Mouse (Mus musculus): Measurements from ENCODE around the gene Egr4.

The Egr4 gene

DNA sequence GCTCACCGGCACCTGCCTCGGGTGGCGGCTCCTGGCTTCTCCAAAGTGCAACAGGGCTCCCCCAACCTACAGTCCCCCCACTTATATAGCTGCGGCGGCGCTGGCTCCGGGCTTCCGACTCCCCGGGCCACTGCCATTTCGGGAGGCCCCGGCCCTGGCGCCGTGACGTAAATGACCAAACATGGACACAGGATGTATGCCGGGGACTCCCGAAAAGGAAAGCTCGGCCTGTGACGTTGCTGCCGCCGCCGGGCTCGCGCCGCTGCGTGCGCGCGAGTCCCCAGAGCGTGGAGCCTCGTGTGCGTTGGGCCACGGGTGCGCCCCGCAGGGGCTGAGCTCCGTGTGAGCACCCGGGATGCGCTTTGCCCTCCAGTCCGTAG, at the start of gene Egr4:
Egr4 (minus strand) TSS at position 59 of the 380 bp plus-strand sequence.
- ChIA-PET POLR2A (interaction anchor here in 3 of 4 experiments (0.6 to 5.2 kb wide), 19 partner anchors 8 to 323 kb away, joined by 3 to 40 read pairs (median 4); partner anchors contain the start of genes Cct7 (in 3 of the 3), Pradc1 (in 3 of the 3), Fbxo41 (in 1 of the 3) and Rab11fip5 (in 1 of the 3)), CTCF (interaction anchor here (0.5 to 1.7 kb wide), 16 partner anchors 10 to 1158 kb away, joined by 3 to 7 read pairs (median 4); partner anchors contain the start of genes Alms1 (in 1 of the 4), Cct7 (in 1 of the 4), Fbxo41 (in 1 of the 4) and Pradc1 (in 1 of the 4))

DNA sequence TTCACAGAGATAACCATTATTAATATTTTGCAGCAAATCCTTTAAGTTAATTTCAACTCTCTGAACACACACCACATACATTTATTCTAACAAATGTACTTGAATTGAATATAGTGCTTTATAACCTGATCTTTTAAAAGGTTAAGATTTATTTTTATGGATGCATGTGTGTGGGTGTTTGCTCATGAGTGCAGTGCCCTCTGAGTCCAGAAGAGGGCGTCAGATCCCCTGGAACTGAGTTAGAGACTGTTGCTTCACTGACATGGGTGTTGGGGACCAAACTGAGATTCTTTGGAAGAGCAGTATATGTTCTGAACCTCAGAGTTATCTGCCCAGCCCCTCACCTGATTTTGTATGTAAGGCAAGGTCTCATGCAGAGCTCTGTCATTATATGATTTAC, 49.0 kb upstream of the Egr4 start:
- ChIA-PET POLR2A (no interaction called here), CTCF (interaction anchor here in 1 of 4 experiments (0.7 kb wide), 1 partner anchor 11 kb away, joined by 3 read pairs; no protein-coding TSS in a partner anchor)

DNA sequence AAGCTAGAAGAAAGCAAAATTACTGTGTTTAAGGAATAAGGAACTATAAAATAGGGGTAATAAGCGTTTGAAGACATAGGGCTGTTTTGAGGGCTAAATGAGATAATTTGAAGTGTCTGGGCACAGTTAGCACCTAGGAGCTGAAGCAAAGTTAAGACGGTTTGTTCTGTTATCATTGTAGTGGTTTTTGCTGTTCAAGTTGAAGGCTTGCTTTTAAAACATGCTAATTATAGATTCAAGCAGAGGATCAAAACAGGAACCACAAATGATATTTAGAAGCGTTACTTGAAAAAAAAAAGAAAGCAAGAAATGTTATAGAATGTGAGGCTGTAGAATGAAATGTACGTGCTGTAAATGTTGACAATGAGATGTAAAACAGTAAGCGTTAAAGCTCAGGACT, 34.3 kb upstream of the Egr4 start:
- POLR2A ChIA-PET = no interaction called here
- CTCF ChIA-PET = interaction anchor here in 2 of 4 experiments (0.6 kb wide), 2 partner anchors 11 to 193 kb away, joined by 3 read pairs; no protein-coding TSS in a partner anchor

DNA sequence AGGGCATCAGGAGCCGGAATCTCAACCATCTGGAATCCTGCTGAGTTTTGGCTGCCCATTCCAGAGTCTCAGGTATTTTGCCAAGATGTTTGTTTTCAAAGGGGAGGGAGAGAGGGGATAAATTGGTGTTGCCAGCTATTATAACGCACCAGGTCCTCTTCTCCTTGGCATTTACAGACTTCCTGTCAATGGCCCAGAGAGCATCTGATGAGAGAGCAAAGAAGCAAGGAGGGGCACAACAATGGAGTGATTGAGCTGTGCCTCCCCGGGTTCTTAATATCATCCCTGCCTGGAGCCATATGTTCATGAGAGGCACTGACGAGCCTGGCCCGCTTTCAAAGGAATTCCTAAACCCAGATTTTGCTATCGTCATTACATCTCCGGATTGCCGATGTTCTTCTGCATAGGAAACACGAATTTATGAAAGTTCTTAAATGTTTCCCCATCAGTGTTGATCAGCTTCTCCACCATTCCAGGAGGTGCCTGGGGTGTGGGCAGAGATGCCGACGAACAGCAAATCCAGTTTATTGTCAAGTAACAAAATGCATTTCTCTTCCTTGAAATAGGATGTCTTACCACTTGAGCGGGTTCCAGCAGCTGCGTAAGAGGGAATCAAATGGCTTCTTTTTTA, 31.0 kb upstream of the Egr4 start:
- ChIA-PET POLR2A (interaction anchor here in 2 of 4 experiments (0.5 to 0.8 kb wide), 4 partner anchors 21 to 1695 kb away, joined by 3 to 10 read pairs (median 5); no protein-coding TSS in a partner anchor), CTCF (no interaction called here)

DNA sequence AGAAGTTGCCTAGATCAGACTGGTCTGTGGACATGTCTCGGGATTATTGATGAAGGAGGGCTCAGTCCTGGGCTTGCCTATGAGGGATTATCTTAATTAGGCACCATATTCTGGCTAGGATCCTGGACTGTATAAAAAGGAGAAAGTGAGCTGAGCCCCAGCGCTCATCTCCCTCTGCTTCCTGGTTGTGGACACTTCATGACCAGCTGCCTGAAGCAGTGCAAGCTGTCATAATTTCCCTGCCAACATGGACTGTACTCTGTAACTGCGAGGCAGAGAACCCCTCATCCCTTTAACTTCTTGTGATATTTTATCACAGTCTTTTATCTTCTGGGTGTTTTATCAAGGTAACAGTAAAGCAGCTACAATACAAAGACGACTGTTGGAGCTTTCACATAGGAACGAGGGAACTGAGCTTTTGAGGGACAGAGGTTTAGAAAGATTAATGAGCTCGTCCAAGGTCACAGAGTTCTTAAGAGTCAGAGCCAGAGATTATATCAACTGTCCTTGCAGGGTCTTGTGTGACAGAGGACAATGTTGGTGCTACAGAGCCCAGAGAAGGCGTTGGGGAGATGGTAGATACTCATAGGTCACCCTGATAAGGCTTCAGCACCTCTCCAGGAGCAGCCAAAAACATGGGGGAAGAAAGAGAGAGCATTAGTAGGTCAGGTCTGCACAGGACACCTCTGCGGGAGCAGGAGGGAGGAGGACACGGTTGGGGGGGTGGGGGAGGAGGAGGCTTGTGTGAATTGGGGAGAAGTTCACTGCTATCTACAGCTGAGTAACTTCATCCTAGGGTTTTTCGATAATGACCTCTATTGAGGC, 30.2 kb upstream of the Egr4 start:
- POLR2A ChIA-PET = interaction anchor here in 1 of 4 experiments (0.8 kb wide), 1 partner anchor 21 kb away, joined by 3 read pairs; no protein-coding TSS in a partner anchor
- CTCF ChIA-PET = interaction anchor here in 2 of 4 experiments (1.1 to 1.4 kb wide), 2 partner anchors 33 to 393 kb away, joined by 3 to 4 read pairs; no protein-coding TSS in a partner anchor

DNA sequence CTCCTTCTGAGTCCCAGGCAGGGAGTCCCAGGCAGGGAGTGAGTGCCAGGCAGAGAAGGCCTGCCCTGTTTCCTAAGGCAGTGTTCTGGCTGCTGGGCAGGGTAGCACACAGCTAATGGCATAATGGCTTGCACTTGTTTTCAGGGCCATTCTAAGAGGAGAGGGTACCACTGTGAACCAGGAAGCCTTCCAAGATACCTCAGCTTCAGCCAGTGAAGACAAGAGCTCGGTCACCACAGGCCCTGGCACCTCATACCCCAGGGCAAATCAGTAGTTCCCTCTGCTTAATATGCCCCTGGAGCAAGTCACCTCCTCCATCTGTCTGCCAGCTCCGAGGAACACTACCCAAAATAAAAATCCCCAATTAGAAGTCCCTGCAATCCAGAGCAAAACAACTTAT, 9.4 kb upstream of the Egr4 start:
- ChIA-PET CTCF (interaction anchor here in 2 of 4 experiments (0.8 to 1.9 kb wide), 3 partner anchors 12 to 843 kb away, joined by 3 to 7 read pairs (median 4); partner anchors contain the start of gene Fam136a (in 1 of the 2)), POLR2A (interaction anchor here in 3 of 4 experiments (0.8 to 3.3 kb wide), 7 partner anchors 11 to 190 kb away, joined by 3 to 14 read pairs (median 4); partner anchors contain the start of genes Cct7 (in 1 of the 3) and Pradc1 (in 1 of the 3))

DNA sequence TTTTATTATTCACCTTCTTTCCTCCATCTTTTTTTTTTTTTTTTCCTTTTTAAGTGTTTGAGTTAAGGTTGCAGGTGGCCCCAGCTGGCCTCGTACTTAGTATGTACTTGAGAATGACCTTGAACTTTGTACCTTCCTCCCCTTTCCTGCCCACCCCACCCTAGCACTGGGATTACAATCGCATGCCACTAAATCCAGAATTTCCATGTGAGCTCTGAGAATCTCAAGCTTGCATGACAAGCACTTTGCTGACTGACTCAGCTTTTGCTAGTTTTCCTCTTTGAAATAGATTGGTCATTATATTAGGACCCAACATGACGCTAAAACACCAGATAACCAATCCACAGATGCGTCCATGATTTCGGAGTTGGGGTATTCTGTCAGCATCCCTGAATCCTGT, 8.6 kb upstream of the Egr4 start:
- POLR2A ChIA-PET = interaction anchor here (0.6 to 3.3 kb wide), 12 partner anchors 9 to 809 kb away, joined by 3 to 14 read pairs (median 4); partner anchors contain the start of genes Pradc1 (in 2 of the 4), Cct7 (in 1 of the 4) and Egr4 (in 1 of the 4)

DNA sequence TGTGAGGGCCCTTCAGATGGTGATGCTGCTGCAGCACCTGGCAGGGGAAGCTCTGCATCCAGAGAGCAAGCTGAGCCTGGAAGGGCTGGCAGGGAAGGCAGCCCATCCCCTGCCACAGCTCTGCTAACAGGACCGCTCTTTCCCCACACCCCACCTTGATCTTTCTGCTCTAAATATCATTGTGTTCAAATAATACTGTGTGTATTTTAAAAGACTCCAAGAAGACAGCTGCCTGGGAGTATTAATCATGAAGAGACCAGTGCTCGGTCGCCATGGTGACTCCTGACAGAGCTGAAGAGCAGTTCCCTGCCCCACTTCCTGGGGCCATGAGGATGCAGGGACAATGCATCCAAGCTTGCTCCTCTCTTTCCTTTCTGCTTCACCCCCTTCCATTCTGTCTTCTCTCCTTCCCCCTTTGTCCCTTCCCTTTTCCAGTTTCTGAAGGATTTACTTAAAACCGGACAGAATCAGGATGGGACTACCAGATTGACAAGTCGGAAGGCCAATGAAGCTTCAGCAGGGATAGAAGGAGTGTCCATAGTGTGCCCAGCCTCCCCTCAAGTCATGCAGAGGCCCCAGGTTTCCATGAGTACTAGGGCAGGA, 4.8 kb upstream of the Egr4 start:
- ChIA-PET POLR2A (interaction anchor here in 1 of 4 experiments (0.6 kb wide), 1 partner anchor 189 kb away, joined by 3 read pairs; no protein-coding TSS in a partner anchor), CTCF (no interaction called here)

More for the DNA sequence above, 8.6 kb upstream of the Egr4 start:
- CTCF ChIA-PET = interaction anchor here in 3 of 4 experiments (0.5 to 1.9 kb wide), 5 partner anchors 11 to 562 kb away, joined by 3 to 7 read pairs (median 4); no protein-coding TSS in a partner anchor

DNA sequence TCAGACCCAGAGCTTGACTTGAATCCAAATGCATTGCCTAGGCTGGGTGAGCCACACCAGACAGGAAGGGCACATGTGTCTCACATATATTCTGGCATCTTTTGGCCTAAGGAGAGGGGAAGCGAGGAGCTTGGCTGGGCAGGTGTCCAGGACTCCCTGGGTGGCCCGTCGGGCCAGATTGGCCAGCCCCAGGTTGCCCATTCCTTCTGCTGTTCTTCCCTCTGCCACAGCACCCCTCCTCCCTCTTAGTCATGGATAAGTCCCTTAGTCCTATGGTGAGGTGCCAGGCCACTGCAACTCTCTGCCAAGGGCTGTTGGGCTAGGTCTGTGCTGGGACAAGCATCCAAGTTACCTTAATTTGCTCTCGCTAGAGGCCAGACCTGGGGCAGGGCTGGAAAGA, 2.6 kb upstream of the Egr4 start:
- ChIA-PET CTCF (interaction anchor here in 1 of 4 experiments (1.1 kb wide), 1 partner anchor 39 kb away, joined by 3 read pairs; no protein-coding TSS in a partner anchor), POLR2A (interaction anchor here in 2 of 4 experiments (0.7 to 1.2 kb wide), 2 partner anchors 11 to 64 kb away, joined by 3 read pairs; partner anchors contain the start of genes Cct7 (in 1 of the 2) and Pradc1 (in 1 of the 2))

DNA sequence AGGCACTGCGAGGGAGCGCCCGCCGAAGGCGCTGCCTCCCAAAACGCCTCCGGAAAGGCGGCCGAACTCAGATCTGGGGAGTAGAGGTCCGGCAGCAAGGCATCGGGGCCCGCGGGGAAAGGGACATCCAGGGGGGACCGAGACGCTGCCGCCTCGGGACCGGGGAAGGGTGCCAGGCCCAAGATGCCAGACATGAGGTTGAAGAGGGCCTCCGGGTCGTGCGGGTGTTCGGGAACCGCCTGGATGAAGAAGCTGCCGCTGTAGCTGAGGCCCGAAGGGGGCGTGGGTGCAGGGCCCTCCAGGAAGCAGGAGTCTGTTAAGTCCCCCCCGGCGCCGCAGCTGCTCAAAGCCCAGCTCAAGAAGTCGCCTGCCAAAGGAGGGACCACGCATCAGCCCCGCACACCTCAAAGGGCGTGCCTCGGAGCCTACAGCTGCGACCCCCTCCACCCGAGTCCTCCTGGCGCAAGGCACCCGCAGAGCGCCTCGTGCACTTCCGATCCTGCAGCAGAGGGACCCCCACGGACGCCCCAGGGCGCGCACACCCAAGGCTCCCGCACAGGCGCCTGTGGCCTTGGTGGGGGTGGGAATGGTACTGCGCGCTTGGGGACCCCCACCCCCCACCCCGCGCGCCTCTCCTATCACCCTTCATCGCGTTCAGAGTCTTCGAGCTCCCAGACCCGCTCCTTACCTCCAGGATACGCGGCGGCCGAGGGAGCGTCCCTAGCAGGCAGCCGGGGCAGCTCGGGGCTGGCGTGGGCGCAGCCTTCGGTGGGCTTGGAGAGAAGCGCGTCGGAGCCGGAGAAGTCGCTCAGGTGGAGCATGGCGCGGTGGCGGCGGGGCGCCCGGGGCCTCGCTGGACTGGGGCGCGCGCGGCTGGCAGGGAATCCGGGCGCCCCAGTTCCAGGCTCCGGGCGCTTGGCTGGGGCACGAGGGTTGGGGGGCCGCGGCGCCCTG, 535 bp downstream of the Egr4 start:
- CTCF ChIA-PET = interaction anchor here in 3 of 4 experiments (0.6 to 1.7 kb wide), 15 partner anchors 8 to 1017 kb away, joined by 3 to 7 read pairs (median 4); partner anchors contain the start of genes Cct7 (in 2 of the 3), Pradc1 (in 2 of the 3), Alms1 (in 1 of the 3) and Fbxo41 (in 1 of the 3)
- POLR2A ChIA-PET = interaction anchor here (0.6 to 5.2 kb wide), 19 partner anchors 8 to 322 kb away, joined by 3 to 40 read pairs (median 6); partner anchors contain the start of genes Cct7 (in 4 of the 4), Pradc1 (in 4 of the 4), Fbxo41 (in 1 of the 4) and Rab11fip5 (in 1 of the 4)

DNA sequence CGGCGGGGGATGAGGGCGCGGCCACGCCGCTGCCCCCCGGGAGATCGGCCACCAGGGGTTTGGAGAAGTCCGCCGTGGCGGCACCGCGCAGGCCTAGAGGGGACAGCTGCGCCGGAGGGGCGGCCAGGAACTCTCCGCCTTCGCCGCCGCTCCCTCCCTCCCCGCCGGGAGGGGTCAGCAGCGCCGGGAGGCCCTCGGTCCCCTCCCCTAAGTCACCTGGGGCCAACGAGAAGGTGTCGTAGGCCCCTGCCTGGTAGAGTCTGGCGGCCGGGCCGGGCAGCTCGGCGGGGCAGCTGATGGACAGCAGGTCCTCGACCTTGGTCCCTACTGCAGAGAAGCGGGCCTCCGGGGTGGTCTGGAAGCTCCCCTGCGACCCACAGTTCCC, 1.3 kb downstream of the Egr4 start:
- CTCF ChIA-PET = interaction anchor here in 2 of 4 experiments (0.8 to 1.4 kb wide), 7 partner anchors 9 to 102 kb away, joined by 3 to 4 read pairs (median 3); partner anchors contain the start of genes Cct7 (in 1 of the 2), Fbxo41 (in 1 of the 2), Noto (in 1 of the 2) and Pradc1 (in 1 of the 2)
- POLR2A ChIA-PET = interaction anchor here (0.5 to 5.2 kb wide), 19 partner anchors 9 to 352 kb away, joined by 3 to 40 read pairs (median 6); partner anchors contain the start of genes Cct7 (in 4 of the 4), Pradc1 (in 4 of the 4) and Rab11fip5 (in 1 of the 4)

DNA sequence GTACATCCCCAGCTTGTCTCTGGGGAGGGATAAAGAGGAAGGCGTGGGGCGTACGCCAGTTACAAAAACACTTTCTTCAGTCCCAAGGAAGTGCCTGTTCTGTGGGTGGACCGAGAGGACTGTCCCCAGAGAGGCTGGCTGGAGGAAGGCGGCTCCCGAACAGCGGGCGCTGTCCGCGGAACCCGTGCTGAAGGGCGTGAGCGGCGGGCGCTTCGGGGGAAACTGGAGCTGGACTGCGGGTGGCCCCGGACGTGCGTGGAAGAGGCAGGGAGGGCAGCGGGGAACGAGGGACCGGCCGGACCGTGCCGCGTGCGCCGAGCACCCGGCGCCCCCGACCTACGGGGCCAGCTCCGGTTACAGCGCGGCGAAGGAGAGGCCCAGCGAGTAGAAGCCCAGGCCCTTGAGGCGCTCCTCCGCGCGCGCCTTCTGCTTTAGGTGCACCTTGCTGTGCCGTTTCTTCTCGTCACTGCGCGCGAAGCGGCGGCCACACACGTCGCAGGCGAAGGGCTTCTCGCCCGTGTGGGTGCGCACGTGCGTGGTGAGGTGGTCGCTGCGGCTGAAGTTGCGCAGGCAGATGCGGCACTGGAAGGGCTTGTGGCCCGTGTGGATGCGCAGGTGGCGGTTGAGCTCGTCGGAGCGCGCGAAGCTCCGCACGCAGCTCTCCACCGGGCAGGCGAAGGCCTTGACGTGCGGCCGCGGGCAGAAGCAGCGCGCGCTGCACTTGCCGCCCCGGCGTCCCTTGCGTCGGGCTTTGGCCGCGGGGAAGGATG, 1.9 kb downstream of the Egr4 start:
- ChIA-PET CTCF (interaction anchor here in 3 of 4 experiments (0.6 to 1.9 kb wide), 16 partner anchors 11 to 1423 kb away, joined by 3 to 7 read pairs (median 4); partner anchors contain the start of genes Cct7 (in 1 of the 3) and Pradc1 (in 1 of the 3)), POLR2A (interaction anchor here (0.5 to 5.2 kb wide), 19 partner anchors 10 to 351 kb away, joined by 3 to 40 read pairs (median 4); partner anchors contain the start of genes Cct7 (in 4 of the 4), Pradc1 (in 4 of the 4) and Rab11fip5 (in 1 of the 4))

DNA sequence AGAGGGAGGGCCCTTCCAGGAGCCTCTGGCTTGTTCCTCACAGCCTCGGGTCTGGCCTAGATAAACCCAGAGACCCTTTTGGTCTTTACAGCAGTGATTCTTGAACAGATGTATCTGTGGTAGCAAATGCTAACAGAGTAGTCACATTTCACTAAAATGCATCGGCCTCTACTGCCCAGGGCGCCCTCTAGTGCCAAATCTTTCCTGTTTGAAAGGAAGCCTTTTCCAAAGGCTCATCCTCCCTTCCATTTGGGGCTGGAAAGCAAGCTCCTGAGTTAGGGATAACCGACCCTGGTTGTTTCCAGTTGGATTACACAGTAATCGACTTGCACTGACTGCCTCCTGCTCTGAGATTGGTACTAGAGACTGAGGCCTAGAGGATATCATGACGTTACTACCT, 2.9 kb downstream of the Egr4 start:
- CTCF ChIA-PET = interaction anchor here (0.6 to 2.1 kb wide), 28 partner anchors 9 to 355 kb away, joined by 3 to 8 read pairs (median 4); partner anchors contain the start of genes Cct7 (in 2 of the 4) and Pradc1 (in 1 of the 4)
- POLR2A ChIA-PET = interaction anchor here in 2 of 4 experiments (0.6 to 5.2 kb wide), 12 partner anchors 9 to 136 kb away, joined by 3 to 40 read pairs (median 4); partner anchors contain the start of genes Cct7 (in 2 of the 2), Pradc1 (in 2 of the 2) and Rab11fip5 (in 1 of the 2)

DNA sequence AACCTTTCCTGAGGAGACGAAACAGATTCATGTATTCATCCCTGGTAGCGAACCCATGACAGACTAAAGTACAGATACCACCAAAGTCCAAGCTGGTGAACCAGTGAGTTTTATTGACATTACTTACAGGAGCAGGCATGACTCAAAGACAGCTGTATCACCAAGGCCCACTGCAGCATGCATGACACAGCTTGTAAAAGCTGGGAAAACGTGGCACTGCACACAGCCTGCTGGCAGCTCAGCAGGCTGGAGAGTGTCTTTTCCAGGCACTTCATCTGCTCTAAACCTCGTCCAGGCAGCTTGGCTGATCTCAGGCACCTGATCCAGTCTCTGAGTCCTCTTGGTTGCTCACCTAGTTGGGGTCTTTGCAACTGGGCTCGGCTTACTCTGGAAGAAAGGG, 4.8 kb downstream of the Egr4 start:
- POLR2A ChIA-PET = no interaction called here
- CTCF ChIA-PET = interaction anchor here in 2 of 4 experiments (1.3 kb wide), 2 partner anchors 32 to 43 kb away, joined by 3 to 4 read pairs; no protein-coding TSS in a partner anchor

DNA sequence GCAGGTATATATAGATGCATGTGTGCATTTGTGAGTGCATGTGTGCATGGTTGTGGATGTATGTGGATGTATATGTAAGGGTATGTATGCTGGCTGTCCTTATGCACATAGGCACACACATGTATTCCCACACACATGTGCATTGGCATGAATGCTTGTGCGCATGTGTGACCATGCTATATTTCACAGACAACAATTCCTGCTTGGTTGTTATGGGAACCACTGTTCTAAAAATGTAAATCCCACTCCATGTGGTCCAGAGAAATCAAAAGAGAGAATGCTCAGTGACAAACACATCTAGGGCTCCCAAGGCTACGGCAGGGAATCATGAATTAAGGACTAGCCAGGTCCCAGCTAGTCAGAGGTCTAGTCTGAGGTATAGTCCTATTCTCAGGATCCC, 8.5 kb downstream of the Egr4 start:
- ChIA-PET POLR2A (no interaction called here), CTCF (no interaction called here)

All from embryonic stem cell, embryonic (primary cell).